Mouse (Mus musculus) hindbrain, embryonic 13.5 days (tissue): Measurements from ENCODE around the gene Hnrnpu. TPM values are rescaled to one million over a fixed set of nuclear protein-coding genes. Genes with fewer than 3 reads are reported as not detected.
"Not testable (repeated sequence)": the region's sequence is repeated elsewhere in the genome, so short reads cannot be mapped to it uniquely, and the experiment has no call there.

Experiments used
- ATAC-seq: fragments of 200-750 bp; cut with Nextera tagmentation; 2 replicates; pipeline ENCODE4 v1.8.0; 2017; ENCODE audit warnings: moderate TSS enrichment; ENCODE audit not compliant: low FRiP score
- H3K27ac ChIP-seq: fragments of 300-500 bp; sonication (generic); 2 replicates; pipeline ENCODE4 v1.5.1; 2015; ENCODE audit warnings: inconsistent platforms, mild to moderate bottlenecking, moderate library complexity
- H3K27me3 ChIP-seq: fragments of 300-500 bp; sonication (generic); 2 replicates; pipeline ENCODE4 v1.6.1; 2015; ENCODE audit warnings: mild to moderate bottlenecking, inconsistent platforms
- H3K36me3 ChIP-seq: fragments of 300-500 bp; sonication (generic); 2 replicates; pipeline ENCODE4 v1.6.1; 2015; ENCODE audit warnings: mild to moderate bottlenecking, inconsistent platforms
- H3K4me1 ChIP-seq: fragments of 300-500 bp; sonication (generic); replicated peaks from 2 replicates; pipeline ENCODE4 v1.6.1; 2015; ENCODE audit warnings: inconsistent platforms
- H3K4me2 ChIP-seq: fragments of 300-500 bp; sonication (generic); 2 replicates; pipeline ENCODE4 v1.6.1; 2015; ENCODE audit warnings: inconsistent platforms, mild to moderate bottlenecking, moderate library complexity
- H3K4me3 ChIP-seq: fragments of 300-500 bp; sonication (generic); 2 replicates; pipeline ENCODE4 v1.5.1; 2015; ENCODE audit warnings: mild to moderate bottlenecking, inconsistent platforms
- H3K9ac ChIP-seq: fragments of 300-500 bp; sonication (generic); 2 replicates; pipeline ENCODE4 v1.6.1; 2015; ENCODE audit warnings: mild to moderate bottlenecking, inconsistent platforms
- H3K9me3 ChIP-seq: fragments of 300-500 bp; sonication (generic); 2 replicates; pipeline ENCODE4 v1.6.1; 2016; ENCODE audit warnings: inconsistent platforms
- WGBS: fragments of 180-500 bp; shearing (Covaris S2); methylation state at CpG from one replicate; pipeline ENCODE4 v1.1.7; 2015; 5-methylcytosine and 5-hydroxymethylcytosine counted together
- polyA plus RNA-seq: library from polyadenylated mRNA; unstranded; fragments of >200 nt; fragmentation: Nextera tagmentation; extraction: Ambion mirVana; gene quantifications from 2 replicates; pipeline ENCODE4 v1.2.1, GENCODE M21; 2015

Hnrnpu gene
- polyA plus RNA-seq, 1 experiment from 2014 or later, result 293 TPM

DNA sequence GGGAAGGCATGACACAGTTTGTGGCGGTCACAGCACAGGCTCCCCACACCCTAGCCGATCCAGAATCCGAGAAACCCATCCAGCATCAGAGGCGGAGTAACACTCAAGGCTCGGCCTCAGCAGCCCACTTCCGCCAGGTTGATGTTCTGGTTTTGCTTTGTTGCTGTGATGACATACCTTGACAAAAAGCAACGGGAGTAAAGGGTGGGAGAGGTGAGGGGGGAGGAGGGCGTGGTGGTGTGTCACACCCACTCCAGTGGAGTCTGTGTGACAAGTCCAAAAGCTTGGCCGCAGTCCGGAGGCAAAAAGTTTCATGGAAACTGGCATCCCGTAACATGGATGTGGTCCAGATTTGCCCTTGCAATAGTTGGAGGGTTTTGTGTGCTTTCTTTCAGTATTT is 22.7 kb upstream of the Hnrnpu start:
- no peak overlapping the region for H3K4me2 ChIP-seq
- WGBS, result 87% methylated on average over 11 of the region's 11 CpGs

GRCm38 (mm10) chr1:178357776-178358710 is 20.4 kb upstream of the Hnrnpu start:
- Histone ChIP-seq H3K4me3 (no peak overlapping the region), H3K27ac (no peak overlapping the region), H3K9me3 (no peaks in the 10 kb centered on the region), H3K4me1 (no peaks in the 10 kb centered on the region), H3K27me3 (no peaks in the 10 kb centered on the region), H3K36me3 (no peaks in the 10 kb centered on the region), H3K4me2 (no peak overlapping the region), H3K9ac (no peak overlapping the region)
- WGBS, result 71% methylated on average over 12 of the region's 12 CpGs
- no peak for ATAC-seq

More for the DNA sequence above, 22.7 kb upstream of the Hnrnpu start:
- Histone ChIP-seq H3K27ac (no peak overlapping the region), H3K36me3 (no peaks in the 10 kb centered on the region), H3K9ac (no peak overlapping the region), H3K27me3 (no peaks in the 10 kb centered on the region), H3K9me3 (no peaks in the 10 kb centered on the region), H3K4me1 (no peaks in the 10 kb centered on the region), H3K4me3 (no peak overlapping the region)
- ATAC-seq, result no peak

DNA sequence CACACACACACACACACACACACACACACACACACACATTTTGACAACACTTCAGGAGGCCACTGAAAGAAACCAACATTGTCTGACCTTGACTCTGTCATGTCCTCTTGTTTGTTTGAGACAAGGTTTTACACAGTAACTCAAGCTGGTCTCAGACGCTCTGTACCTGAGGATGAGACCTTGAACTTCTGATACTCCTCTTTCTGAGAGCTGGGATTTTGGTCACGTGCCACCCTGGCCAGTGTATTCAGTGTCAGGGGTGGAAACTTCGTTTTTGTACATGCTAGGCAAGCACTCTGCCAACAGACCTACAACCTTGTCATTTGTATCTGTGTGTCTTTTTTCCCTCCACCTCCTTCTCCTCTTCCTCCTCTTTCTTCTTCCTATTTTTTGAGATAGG is 17.0 kb upstream of the Hnrnpu start:
- Histone ChIP-seq H3K4me3 (no peak overlapping the region), H3K27me3 (no peaks in the 10 kb centered on the region), H3K4me2 (no peak overlapping the region), H3K9me3 (no peaks in the 10 kb centered on the region), H3K27ac (no peak overlapping the region), H3K9ac (no peak overlapping the region), H3K36me3 (no peaks in the 10 kb centered on the region), H3K4me1 (no peaks in the 10 kb centered on the region)
- 76% methylated on average over 3 of the region's 3 CpGs for WGBS
- ATAC-seq, result no peak

DNA sequence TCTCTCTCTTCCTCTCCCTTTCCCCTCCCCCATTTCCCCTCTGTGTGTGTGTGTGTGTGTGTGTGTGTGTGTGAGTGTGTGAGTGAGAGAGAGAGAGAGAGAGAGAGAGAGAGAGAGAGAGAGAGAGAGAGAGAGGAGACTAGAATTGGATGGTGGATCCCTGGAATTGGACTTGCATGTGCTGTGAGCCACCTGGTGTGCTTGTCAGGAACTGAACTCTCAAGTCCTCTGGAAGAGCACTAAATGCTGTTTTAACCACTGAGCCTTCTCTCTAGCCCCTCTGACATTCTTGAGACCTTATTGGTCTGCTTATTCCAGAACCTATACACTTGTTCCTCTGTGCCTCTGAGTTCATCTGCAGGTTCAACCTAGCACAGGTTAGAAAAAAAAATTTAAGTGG is 14.0 kb upstream of the Hnrnpu start:
- Histone ChIP-seq H3K36me3 (no peaks in the 10 kb centered on the region), H3K27me3 (no peaks in the 10 kb centered on the region), H3K4me2 (no peak overlapping the region), H3K27ac (no peak overlapping the region), H3K9me3 (no peaks in the 10 kb centered on the region), H3K4me3 (no peak overlapping the region), H3K4me1 (no peaks in the 10 kb centered on the region), H3K9ac (no peak overlapping the region)
- no peak for ATAC-seq

- Histone ChIP-seq H3K27me3 (no peaks in the 10 kb centered on the region), H3K9me3 (no peaks in the 10 kb centered on the region), H3K27ac (no peak overlapping the region), H3K36me3 (no peaks in the 10 kb centered on the region), H3K4me2 (no peak overlapping the region), H3K9ac (no peak overlapping the region), H3K4me3 (no peak overlapping the region), H3K4me1 (no peaks in the 10 kb centered on the region)
- no peak for ATAC-seq
- WGBS, result 98% methylated on average over 2 of the region's 2 CpGs
Measured at GRCm38 (mm10) chr1:178350792-178351191, 13.2 kb upstream of the Hnrnpu start.

- H3K36me3 ChIP-seq, H3K4me3 ChIP-seq, H3K9ac ChIP-seq, H3K9me3 ChIP-seq, H3K27me3 ChIP-seq, H3K4me2 ChIP-seq, ATAC-seq, H3K27ac ChIP-seq, H3K4me1 ChIP-seq: not testable (repeated sequence)
- 95% methylated on average over 10 of the region's 10 CpGs for WGBS
Measured at GRCm38 (mm10) chr1:178344071-178344805, 6.6 kb upstream of the Hnrnpu start.

GRCm38 (mm10) chr1:178342612-178343011 is 5.0 kb upstream of the Hnrnpu start:
- no peak overlapping the region for H3K4me3 ChIP-seq
- WGBS, result 91% methylated on average over 4 of the region's 5 CpGs

DNA sequence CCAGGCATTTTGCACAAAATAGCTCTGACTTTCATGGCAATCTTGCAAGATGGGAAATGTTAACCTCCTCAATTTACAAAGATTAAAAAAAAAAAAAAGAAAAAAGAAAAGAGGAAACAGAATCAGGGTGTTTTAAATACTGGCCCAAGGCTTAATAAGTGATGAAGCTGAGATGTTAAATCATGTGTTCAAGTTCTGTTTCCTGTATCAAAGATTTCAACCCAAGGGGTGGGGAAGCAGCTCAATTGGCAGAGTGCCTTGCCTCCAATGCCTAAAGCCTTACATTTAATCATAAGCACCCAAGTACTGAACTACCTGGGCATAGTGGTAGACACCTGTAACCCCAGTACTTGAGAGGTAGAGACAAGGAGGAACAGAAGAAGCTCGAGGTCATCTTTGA is 4.5 kb upstream of the Hnrnpu start:
- H3K9me3 ChIP-seq, result no peaks in the 10 kb centered on the region
- no peak for ATAC-seq
- H3K36me3 ChIP-seq, result no peaks in the 10 kb centered on the region
- no peaks in the 10 kb centered on the region for H3K27me3 ChIP-seq
- no peak overlapping the region for H3K9ac ChIP-seq
- H3K4me1 ChIP-seq, result peaks cover 6% of the 10 kb centered on the region
- H3K27ac ChIP-seq, result no peak overlapping the region
- H3K4me2 ChIP-seq, result no peak overlapping the region
- 65% methylated on average over 1 of the region's 1 CpGs for WGBS
- H3K4me3 ChIP-seq, result no peak overlapping the region

More at GRCm38 (mm10) chr1:178342612-178343011, 5.0 kb upstream of the Hnrnpu start:
- H3K4me1 ChIP-seq, result peaks cover 6% of the 10 kb centered on the region
- ATAC-seq, result no peak
- no peaks in the 10 kb centered on the region for H3K27me3 ChIP-seq
- H3K36me3 ChIP-seq, result no peaks in the 10 kb centered on the region
- H3K9ac ChIP-seq, result no peak overlapping the region
- H3K4me2 ChIP-seq, result no peak overlapping the region
- H3K27ac ChIP-seq, result no peak overlapping the region
- H3K9me3 ChIP-seq, result no peaks in the 10 kb centered on the region

DNA sequence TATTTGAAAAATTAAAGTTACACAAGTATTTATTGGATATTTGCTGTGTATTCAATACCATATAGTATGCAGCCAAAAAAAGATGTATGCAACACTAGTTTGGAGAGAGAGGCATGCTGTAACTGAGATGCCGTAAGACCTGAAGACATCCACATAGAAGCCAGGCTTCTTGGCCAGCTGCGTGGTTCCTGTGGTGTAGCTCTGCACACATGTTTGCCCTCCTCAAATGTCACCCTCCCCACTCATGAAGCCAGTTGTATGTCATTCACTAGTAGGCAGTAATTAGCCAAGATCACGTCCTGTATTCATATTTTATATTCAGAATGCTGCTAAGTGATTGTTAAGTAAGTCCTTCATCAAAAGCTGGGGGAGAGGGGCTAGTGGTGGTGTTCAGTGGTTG is 3.8 kb upstream of the Hnrnpu start:
- Histone ChIP-seq H3K27ac (no peak overlapping the region), H3K4me1 (peaks cover 6% of the 10 kb centered on the region), H3K4me3 (no peak overlapping the region), H3K4me2 (no peak overlapping the region), H3K9me3 (no peaks in the 10 kb centered on the region), H3K9ac (no peak overlapping the region), H3K36me3 (no peaks in the 10 kb centered on the region), H3K27me3 (no peaks in the 10 kb centered on the region)
- 90% methylated on average over 3 of the region's 3 CpGs for WGBS
- ATAC-seq, result no peak

DNA sequence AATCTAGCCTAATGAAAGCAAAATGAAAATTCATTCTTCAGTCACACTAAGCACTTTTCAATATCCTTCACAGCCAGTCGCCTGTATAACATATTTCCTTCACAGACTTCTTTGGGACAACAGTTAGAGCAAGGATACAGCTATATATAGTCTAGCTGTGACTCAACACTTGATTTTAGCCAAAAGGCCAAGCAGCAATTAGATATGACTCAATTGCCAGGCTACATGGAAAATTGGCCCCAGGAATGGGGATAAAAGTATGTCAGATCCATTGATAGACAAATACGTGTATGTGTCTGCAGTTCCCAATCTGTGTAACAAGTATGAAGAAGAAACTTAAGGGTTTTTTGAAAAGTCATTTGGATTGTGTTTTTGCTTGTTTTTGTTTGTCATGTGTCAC is 2.6 kb upstream of the Hnrnpu start:
- no peak overlapping the region for H3K4me2 ChIP-seq
- peaks cover 7% of the 10 kb centered on the region for H3K4me1 ChIP-seq
- 93% methylated on average over 2 of the region's 2 CpGs for WGBS
- no peak overlapping the region for H3K9ac ChIP-seq
- H3K27me3 ChIP-seq, result no peaks in the 10 kb centered on the region
- H3K9me3 ChIP-seq, result no peaks in the 10 kb centered on the region
- H3K4me3 ChIP-seq, result no peak overlapping the region
- no peak for ATAC-seq
- no peaks in the 10 kb centered on the region for H3K36me3 ChIP-seq
- H3K27ac ChIP-seq, result no peak overlapping the region

- 5% methylated on average over 6 of the region's 6 CpGs for WGBS
Measured at GRCm38 (mm10) chr1:178338318-178338641, 683 bp upstream of the Hnrnpu start.

DNA sequence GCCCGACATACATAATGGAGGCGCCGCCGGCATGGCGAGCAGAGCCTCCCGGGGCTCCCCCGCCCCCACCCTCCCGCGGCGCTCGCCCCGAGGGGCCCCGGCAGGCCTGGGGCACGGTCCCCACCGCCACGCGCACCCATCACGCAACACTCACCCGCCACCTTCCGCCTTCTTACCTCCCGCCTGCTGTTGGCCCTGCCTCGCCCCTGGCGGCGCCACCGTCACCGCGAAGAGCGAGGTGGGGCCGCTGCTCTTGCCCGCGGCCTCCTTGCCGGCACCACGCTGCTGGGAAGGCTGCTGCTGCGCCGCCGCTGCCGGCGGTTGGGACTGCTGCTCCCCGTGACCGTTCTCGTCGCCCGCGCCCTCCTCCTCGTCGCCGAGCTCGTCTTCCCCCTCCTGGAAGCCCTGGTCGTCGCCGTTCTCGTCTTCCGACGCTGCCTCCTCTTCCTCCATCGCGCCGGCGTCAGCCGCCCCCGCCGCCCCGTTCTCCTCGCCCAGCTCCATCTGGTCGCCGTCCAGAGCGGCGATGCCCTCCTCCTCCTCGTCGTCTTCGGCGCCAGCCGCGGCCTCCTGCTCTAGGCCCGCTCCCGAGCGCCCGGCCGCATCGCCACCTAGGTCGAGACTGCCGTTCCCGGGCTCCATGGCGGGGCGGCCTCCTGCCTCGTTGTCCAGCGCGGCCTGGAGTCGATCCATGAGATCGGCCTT is 668 bp downstream of the Hnrnpu start:
- H3K9ac ChIP-seq, result peak overlapping the region; percentile 100
- H3K36me3 ChIP-seq, result peaks cover 18% of the 10 kb centered on the region
- under 1% methylated on average over 74 of the region's 89 CpGs for WGBS
- H3K27ac ChIP-seq, result peak overlapping the region; percentile 100
- H3K4me3 ChIP-seq, result peak overlapping the region; percentile 100
- H3K4me1 ChIP-seq, result peaks cover 29% of the 10 kb centered on the region
- H3K9me3 ChIP-seq, result no peaks in the 10 kb centered on the region
- peak; percentile 55 for ATAC-seq
- H3K4me2 ChIP-seq, result peak overlapping the region; percentile 34
- H3K27me3 ChIP-seq, result no peaks in the 10 kb centered on the region

More at GRCm38 (mm10) chr1:178338318-178338641, 683 bp upstream of the Hnrnpu start:
- Histone ChIP-seq H3K4me2 (peak overlapping the region; percentile 67), H3K27ac (peak overlapping the region; percentile 100), H3K27me3 (no peaks in the 10 kb centered on the region), H3K36me3 (peaks cover 4% of the 10 kb centered on the region), H3K4me1 (peaks cover 20% of the 10 kb centered on the region), H3K4me3 (peak overlapping the region; percentile 100), H3K9me3 (no peaks in the 10 kb centered on the region), H3K9ac (peak overlapping the region; percentile 100)
- ATAC-seq, result no peak
